Mouse (Mus musculus): ENCODE data around the gene Fndc8.
"Not testable (repeated sequence)": the region's sequence is repeated elsewhere in the genome, so short reads cannot be mapped to it uniquely, and the experiment has no call there.

The Fndc8 gene

GRCm38 (mm10) chr11:82910679-82911389 is 18.9 kb downstream of the Fndc8 start:
- no peak for DNase-seq (ENCODE audit: low spot score)

- DNase-seq (ENCODE audit: low spot score): peak; percentile 85
Measured at GRCm38 (mm10) chr11:82914711-82915352, 22.9 kb downstream of the Fndc8 start.

GRCm38 (mm10) chr11:82920768-82921167 is 28.8 kb downstream of the Fndc8 start:
- DNase-seq (ENCODE audit: low spot score): no peak

GRCm38 (mm10) chr11:82921691-82922090 is 29.8 kb downstream of the Fndc8 start:
- no peak for DNase-seq (ENCODE audit: low spot score)

- not testable (repeated sequence) for DNase-seq (ENCODE audit: low spot score)
Measured at GRCm38 (mm10) chr11:82923910-82924309, 32.0 kb downstream of the Fndc8 start.

- DNase-seq (ENCODE audit: low spot score): no peak
Measured at GRCm38 (mm10) chr11:82928897-82929632, 37.1 kb downstream of the Fndc8 start.

GRCm38 (mm10) chr11:82929633-82929950 is 37.7 kb downstream of the Fndc8 start:
- DNase-seq (ENCODE audit: low spot score): no peak

- DNase-seq (ENCODE audit: low spot score): not testable (repeated sequence)
Measured at GRCm38 (mm10) chr11:82930391-82930955, 38.5 kb downstream of the Fndc8 start.

GRCm38 (mm10) chr11:82931161-82931560 is 39.2 kb downstream of the Fndc8 start:
- DNase-seq (ENCODE audit: low spot score): not testable (repeated sequence)

- DNase-seq (ENCODE audit: low spot score): not testable (repeated sequence)
Measured at GRCm38 (mm10) chr11:82931671-82932450, 39.9 kb downstream of the Fndc8 start.

- no peak for DNase-seq (ENCODE audit: low spot score)
Measured at GRCm38 (mm10) chr11:82933186-82933585, 41.3 kb downstream of the Fndc8 start.

- no peak for DNase-seq (ENCODE audit: low spot score)
Measured at GRCm38 (mm10) chr11:82943336-82943735, 51.4 kb downstream of the Fndc8 start.

GRCm38 (mm10) chr11:82945636-82946035 is 53.7 kb downstream of the Fndc8 start:
- DNase-seq (ENCODE audit: low spot score): no peak

GRCm38 (mm10) chr11:82947457-82947856 is 55.5 kb downstream of the Fndc8 start:
- DNase-seq (ENCODE audit: low spot score): no peak

- no peak for DNase-seq (ENCODE audit: low spot score)
Measured at GRCm38 (mm10) chr11:82949036-82949435, 57.1 kb downstream of the Fndc8 start.
